Mouse (Mus musculus) lung, adult 2 months (tissue): Measurements from ENCODE around the gene Nhs.

Source experiments
- CTCF ChIP-seq: fragments of 200-500 bp; IDR thresholded peaks from 2 replicates; pipeline ENCODE4 v1.5.1; 2011; ENCODE audit warnings: mild to moderate bottlenecking, low read length, control low read depth; ENCODE audit not compliant: insufficient read depth
- POLR2A ChIP-seq: fragments of 200-500 bp; IDR thresholded peaks from 2 replicates; pipeline ENCODE4 v1.6.1; 2011; ENCODE audit warnings: low read depth, mild to moderate bottlenecking, control low read depth, low read length, borderline replicate concordance; ENCODE audit errors: extremely low read depth

DNA sequence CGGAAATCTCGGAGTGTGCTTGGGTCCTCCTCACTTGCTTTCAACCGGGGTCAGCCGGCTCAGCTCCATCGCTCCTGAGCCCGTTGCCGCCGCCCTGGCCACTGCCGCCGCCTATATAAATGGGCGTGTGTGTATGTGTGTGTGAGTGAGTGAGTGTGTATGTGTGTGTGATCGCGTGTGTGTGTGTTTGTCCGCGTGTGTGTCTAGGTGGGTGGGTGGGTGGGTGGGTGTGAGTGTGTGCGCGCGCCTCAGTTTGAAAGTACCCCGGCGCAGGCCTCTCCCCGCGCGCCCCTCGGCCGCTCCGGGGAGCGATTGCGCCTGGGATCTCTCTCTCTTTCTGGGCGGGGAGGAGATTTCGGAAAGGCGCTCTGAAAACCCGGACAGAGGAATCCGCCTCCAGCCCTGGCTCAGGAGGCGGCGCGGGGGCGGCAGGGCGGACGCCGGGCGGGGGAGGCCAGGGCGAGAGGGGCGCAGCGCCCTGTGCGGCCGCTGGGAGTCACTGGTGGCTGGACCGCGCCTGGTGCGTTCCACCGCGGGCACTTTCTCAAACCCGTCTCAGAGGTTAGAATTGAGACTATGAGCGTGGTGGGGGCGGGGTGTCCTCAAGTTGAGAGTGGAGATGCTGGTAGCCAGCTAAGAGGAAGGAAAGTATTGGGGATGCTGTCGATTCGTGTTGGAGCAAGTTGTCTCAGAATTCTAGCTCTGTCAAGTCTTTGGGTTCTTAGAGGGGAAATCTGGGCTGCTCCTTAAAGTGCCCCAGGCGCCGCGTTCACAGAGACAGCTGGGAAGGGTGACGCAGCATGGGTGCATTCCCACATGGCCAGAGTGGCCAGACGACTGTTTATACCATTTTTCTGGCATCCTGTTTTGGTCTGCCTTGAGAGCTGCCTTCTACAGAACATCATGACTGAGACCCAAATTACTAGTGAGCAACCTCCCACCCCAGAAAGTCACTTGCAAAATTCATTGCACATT, at the start of gene Nhs:
- TF ChIP-seq CTCF (no peak), POLR2A (no peak)
